Mouse (Mus musculus) Patski (cell line): ENCODE data around the gene Tbc1d21. TPM values are rescaled to one million over a fixed set of nuclear protein-coding genes. Genes with fewer than 3 reads are reported as not detected.

Experiments
- ATAC-seq: fragments of 100-300 bp; one replicate; pipeline ENCODE4 v1.8.0; 2021
- CTCF ChIA-PET: fragments of 350-600 bp; sonication (Branson Sonifier 250); formaldehyde crosslinking; loops from one replicate; lab custom pipeline; 2022; ENCODE audit warnings: inconsistent platforms; lab: Charles Lee
- POLR2A ChIA-PET: fragments of 350-600 bp; sonication (Branson Sonifier 250); formaldehyde crosslinking; loops from one replicate; lab custom pipeline; 2022; ENCODE audit warnings: antibody characterized with exemption, inconsistent platforms; lab: Charles Lee
- DNase-seq: peaks from one replicate; pipeline ENCODE4 v3.0.0-alpha.2; 2011; ENCODE audit warnings: low read depth, low spot score
- H3K27me3 ChIP-seq: fragments of 371-371 bp; one replicate; pipeline ENCODE4 v1.5.1; 2021
- CTCF ChIP-seq: fragments of 100-300 bp; IDR thresholded peaks from one replicate; pipeline ENCODE4 v1.5.1; 2021
- in situ Hi-C: fragments of 300-500 bp; cut with MboI; formaldehyde crosslinking; loops from 3 replicates; pipeline ENCODE4 v1.11.1; 2018; ENCODE audit warnings: low pct_unique_long_range_greater_than_20kb, mixed read lengths
- polyA plus RNA-seq: library from polyadenylated mRNA; unstranded; gene quantifications from one replicate; pipeline ENCODE4 v1.2.3, GENCODE M21; 2021

Gene Tbc1d21
- polyA plus RNA-seq, 1 experiment from 2014 or later: not detected

- in situ Hi-C loops: loop anchor here (25.0 kb wide), 1 partner anchor 516 kb away; no protein-coding TSS in a partner anchor
- no peak for DNase-seq
- POLR2A ChIA-PET: interaction anchor here (0.6 kb wide), 1 partner anchor 723 kb away, joined by 3 read pairs; no protein-coding TSS in a partner anchor
- CTCF ChIA-PET: no interaction called here
- H3K27me3 ChIP-seq: no peaks in the 10 kb centered on the region
- ATAC-seq: no peak
- no peak for TF ChIP-seq CTCF
Observed at GRCm38 (mm10) chr9:58346498-58346897, 23.8 kb downstream of the Tbc1d21 start.

DNA sequence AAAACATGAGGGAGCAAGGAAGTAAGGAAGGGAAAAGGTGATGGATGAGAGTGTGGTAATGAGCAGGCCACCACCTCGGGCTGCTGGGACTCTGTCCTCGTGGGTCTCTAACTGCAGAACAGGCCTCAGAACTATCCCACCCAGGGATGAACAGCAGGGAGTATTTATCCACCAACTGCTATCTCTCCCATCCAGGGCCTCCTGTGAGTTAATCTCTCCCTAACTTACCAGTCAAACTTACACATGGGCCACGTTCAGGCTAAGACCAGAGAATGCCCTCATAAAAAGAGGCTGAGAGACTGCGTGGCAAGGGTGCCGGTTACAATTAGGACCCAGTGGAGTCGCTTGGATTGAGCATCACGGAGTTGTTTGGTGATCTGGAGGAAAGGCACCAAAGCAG, 24.3 kb downstream of the Tbc1d21 start:
- ChIA-PET POLR2A (no interaction called here), CTCF (no interaction called here)
- no peaks in the 10 kb centered on the region for H3K27me3 ChIP-seq
- ATAC-seq (no peak), DNase-seq (no peak)
- in situ Hi-C loops: loop anchor here (25.0 kb wide), 1 partner anchor 516 kb away; no protein-coding TSS in a partner anchor
- TF ChIP-seq CTCF: no peak

- ATAC-seq (no peak), DNase-seq (no peak)
- ChIA-PET POLR2A (no interaction called here), CTCF (interaction anchor here (1.5 kb wide), 2 partner anchors 12 to 47 kb away, joined by 3 read pairs; no protein-coding TSS in a partner anchor)
- H3K27me3 ChIP-seq: no peaks in the 10 kb centered on the region
- no peak for TF ChIP-seq CTCF
- in situ Hi-C loops: loop anchor here (25.0 kb wide), 1 partner anchor 521 kb away; no protein-coding TSS in a partner anchor
Observed at GRCm38 (mm10) chr9:58341795-58342194, 28.5 kb downstream of the Tbc1d21 start.

GRCm38 (mm10) chr9:58336650-58337281, 33.5 kb downstream of the Tbc1d21 start:
- ATAC-seq: no peak
- H3K27me3 ChIP-seq: no peaks in the 10 kb centered on the region
- POLR2A ChIA-PET: no interaction called here
- no peak for TF ChIP-seq CTCF
- in situ Hi-C loops: loop anchor here (25.0 kb wide), 1 partner anchor 526 kb away; no protein-coding TSS in a partner anchor
- no peak for DNase-seq
- CTCF ChIA-PET: no interaction called here

DNA sequence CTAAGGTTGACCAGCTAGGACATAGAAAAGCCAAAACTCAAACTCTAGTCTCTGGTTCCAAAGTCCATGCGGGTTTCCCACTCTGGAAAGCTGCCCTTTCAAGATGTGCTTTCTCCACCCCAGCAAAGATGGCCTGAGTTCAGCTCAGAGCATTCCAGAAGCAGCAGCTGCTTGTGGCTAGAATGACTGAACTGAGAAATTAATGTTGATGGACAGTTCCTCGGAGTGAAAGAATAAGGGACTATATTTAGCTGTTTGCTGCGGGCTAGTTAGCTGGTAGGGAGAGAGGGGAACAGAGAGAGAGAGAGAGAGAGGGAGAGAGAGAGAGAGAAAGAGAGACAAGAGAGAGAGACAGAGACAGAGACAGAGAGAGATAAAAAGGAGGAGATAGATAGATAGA, 39.0 kb downstream of the Tbc1d21 start:
- ChIA-PET CTCF (interaction anchor here (0.8 to 1.4 kb wide), 5 partner anchors 12 to 250 kb away, joined by 3 to 4 read pairs (median 3); partner anchors contain the start of gene Loxl1), POLR2A (no interaction called here)
- no peak for ATAC-seq
- in situ Hi-C loops: loop anchor here (5.0 to 25.0 kb wide), 2 partner anchors 201 to 531 kb away; no protein-coding TSS in a partner anchor
- no peak for TF ChIP-seq CTCF
- H3K27me3 ChIP-seq: no peaks in the 10 kb centered on the region
- DNase-seq: no peak

GRCm38 (mm10) chr9:58330293-58330692, 40.0 kb downstream of the Tbc1d21 start:
- H3K27me3 ChIP-seq: no peaks in the 10 kb centered on the region
- ChIA-PET POLR2A (no interaction called here), CTCF (interaction anchor here (0.8 to 1.4 kb wide), 5 partner anchors 11 to 205 kb away, joined by 3 to 5 read pairs (median 3); partner anchors contain the start of gene Loxl1)
- DNase-seq (no peak), ATAC-seq (peak; percentile 57)
- in situ Hi-C loops: loop anchor here (5.0 to 25.0 kb wide), 2 partner anchors 202 to 532 kb away; no protein-coding TSS in a partner anchor
- peak; percentile 97 for TF ChIP-seq CTCF

- DNase-seq (no peak), ATAC-seq (no peak)
- POLR2A ChIA-PET: interaction anchor here (0.7 kb wide), 1 partner anchor 15 kb away, joined by 3 read pairs; no protein-coding TSS in a partner anchor
- no peaks in the 10 kb centered on the region for H3K27me3 ChIP-seq
- no peak for TF ChIP-seq CTCF
- in situ Hi-C loops: loop anchor here (25.0 kb wide), 1 partner anchor 535 kb away; no protein-coding TSS in a partner anchor
- CTCF ChIA-PET: no interaction called here
Observed at GRCm38 (mm10) chr9:58327382-58327781, 42.9 kb downstream of the Tbc1d21 start.

DNA sequence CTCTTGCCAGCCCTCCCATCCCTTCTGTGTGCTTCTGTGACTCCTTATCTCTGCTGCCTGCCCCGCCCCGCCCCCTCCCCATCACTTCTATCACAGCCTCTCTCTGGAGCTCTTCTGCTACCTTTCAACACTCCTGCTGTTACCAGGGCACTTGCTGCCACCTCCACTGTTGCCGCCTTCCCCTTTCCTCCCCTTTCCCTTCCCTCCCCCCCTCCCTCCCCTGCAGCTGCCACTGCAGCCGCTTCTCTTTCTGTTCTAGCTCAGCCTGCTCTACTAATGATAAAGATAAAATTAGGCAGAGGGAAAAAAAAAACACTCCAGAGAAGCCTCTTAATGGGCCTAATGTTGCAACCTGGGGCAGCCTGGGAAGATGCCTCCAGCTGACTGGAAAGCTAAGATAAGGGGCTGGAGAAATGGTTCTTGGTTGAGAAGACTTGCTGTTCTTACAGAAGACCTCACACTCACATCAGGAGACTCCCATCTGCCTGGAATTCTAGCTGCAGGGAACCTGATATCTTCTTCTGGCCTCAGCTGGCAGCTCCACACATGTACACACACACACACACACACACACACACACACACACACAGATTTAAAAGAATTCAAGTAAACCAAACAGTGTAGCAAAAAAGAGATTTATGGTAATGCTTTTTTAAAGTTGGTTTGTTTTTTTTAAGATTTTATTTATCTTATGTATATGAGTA, 43.6 kb downstream of the Tbc1d21 start:
- CTCF ChIA-PET: no interaction called here
- no peak for TF ChIP-seq CTCF
- no peak for ATAC-seq

DNA sequence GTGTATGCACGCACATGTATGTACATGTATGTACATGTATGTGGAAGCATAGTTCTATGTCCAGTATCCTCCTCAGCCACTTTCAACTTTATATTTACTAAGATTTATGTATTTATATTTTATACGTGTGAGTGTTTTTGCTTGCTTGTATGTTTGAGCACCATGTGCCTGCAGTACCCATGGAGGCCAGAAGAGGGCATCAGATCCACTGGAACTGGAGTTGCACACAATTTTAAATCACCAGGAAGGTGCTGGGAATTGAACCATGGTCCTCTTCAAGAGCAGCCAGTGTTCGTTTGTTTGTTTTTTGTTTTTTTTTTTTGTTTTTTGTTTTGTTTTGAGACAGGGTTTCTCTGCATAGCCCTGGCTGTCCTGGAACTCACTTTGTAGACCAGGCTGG, 48.6 kb downstream of the Tbc1d21 start:
- ATAC-seq: no peak
- ChIA-PET CTCF (no interaction called here), POLR2A (interaction anchor here (0.6 kb wide), 1 partner anchor 1076 kb away, joined by 4 read pairs; no protein-coding TSS in a partner anchor)
- H3K27me3 ChIP-seq: no peaks in the 10 kb centered on the region
- in situ Hi-C loops: no loop called here
- DNase-seq: no peak
- no peak for TF ChIP-seq CTCF

More for the DNA sequence above, 43.6 kb downstream of the Tbc1d21 start:
- no peaks in the 10 kb centered on the region for H3K27me3 ChIP-seq
- in situ Hi-C loops: loop anchor here (25.0 kb wide), 1 partner anchor 536 kb away; no protein-coding TSS in a partner anchor
- POLR2A ChIA-PET: interaction anchor here (0.7 kb wide), 1 partner anchor 14 kb away, joined by 3 read pairs; no protein-coding TSS in a partner anchor
- no peak for DNase-seq

DNA sequence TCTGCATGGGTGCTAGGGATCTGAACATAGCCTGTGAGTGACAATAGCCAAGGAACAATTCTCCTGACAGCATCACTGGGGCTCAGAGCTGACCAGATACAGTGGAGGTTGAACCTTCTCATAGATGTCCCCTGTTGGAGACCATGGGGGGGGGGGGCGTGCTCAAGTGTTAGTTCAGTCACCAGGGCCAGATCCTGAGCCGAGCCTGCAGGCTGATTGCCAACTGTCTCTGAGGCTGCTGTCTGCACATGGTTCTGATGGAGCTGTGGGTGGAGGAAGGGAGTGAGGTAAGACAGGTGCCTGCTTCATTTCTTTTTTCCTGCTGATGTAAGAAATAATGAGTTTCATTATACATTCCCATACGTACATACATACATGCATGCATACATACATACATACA, 51.9 kb downstream of the Tbc1d21 start:
- CTCF ChIA-PET: no interaction called here

More for the DNA sequence above, 51.9 kb downstream of the Tbc1d21 start:
- ATAC-seq (no peak), DNase-seq (no peak)
- POLR2A ChIA-PET: no interaction called here
- in situ Hi-C loops: no loop called here
- no peak for TF ChIP-seq CTCF
- H3K27me3 ChIP-seq: no peaks in the 10 kb centered on the region
